Mouse (Mus musculus): ENCODE measurements at regions not wholly inside any gene's neighbourhood (a gene's known extent, or its start where the extent isn't known, plus 50 kb on each side); places are given as distances from the start of the nearest gene placed in this dataset.

GRCm38 (mm10) chr19:15230129-15230927, 632.5 kb upstream of the Tle4 start:
- Histone ChIP-seq H3K36me3 (ENCODE audit: control insufficient read depth, insufficient read depth, low read length) (no peaks in the 10 kb centered on the region), H3K9me3 (ENCODE audit: control insufficient read depth, low read length) (no peaks in the 10 kb centered on the region), H3K4me2 (ENCODE audit: low read depth, low read length, severe bottlenecking) (no peak overlapping the region), H3K27ac (ENCODE audit: low read depth, low read length) (no peak overlapping the region), H3K4me1 (replicated peaks; ENCODE audit: control insufficient read depth, insufficient read depth, low read length) (no peaks in the 10 kb centered on the region), H3K4me3 (ENCODE audit: low read depth, low read length) (no peak overlapping the region), H3K9ac (ENCODE audit: low read length) (no peak overlapping the region), H3K27me3 (ENCODE audit: control insufficient read depth, insufficient read depth, low read length) (no peaks in the 10 kb centered on the region)
- 0 out of 2 replicates have a peak, but pooled peaks have one; percentile 18 for ATAC-seq (replicated peaks; ENCODE audit: low FRiP score)
- no peak for DNase-seq (ENCODE audit: low spot score)
- WGBS = 58% methylated on average over 2 of the region's 2 CpGs

GRCm38 (mm10) chr19:15217387-15217786, 619.5 kb upstream of the Tle4 start:
- no peak for ATAC-seq (replicated peaks; ENCODE audit: low FRiP score)

GRCm38 (mm10) chr19:15214651-15215050, 616.8 kb upstream of the Tle4 start:
- H3K9ac ChIP-seq (ENCODE audit: low read length) = no peak overlapping the region
- 78% methylated on average over 3 of the region's 3 CpGs for WGBS
- no peak overlapping the region for H3K4me3 ChIP-seq (ENCODE audit: low read depth, low read length)
- no peak overlapping the region for H3K4me2 ChIP-seq (ENCODE audit: low read depth, low read length, severe bottlenecking)
- no peak overlapping the region for H3K27ac ChIP-seq (ENCODE audit: low read depth, low read length)
- H3K27me3 ChIP-seq (ENCODE audit: control insufficient read depth, insufficient read depth, low read length) = no peaks in the 10 kb centered on the region
- H3K36me3 ChIP-seq (ENCODE audit: control insufficient read depth, insufficient read depth, low read length) = no peaks in the 10 kb centered on the region
- ATAC-seq (replicated peaks; ENCODE audit: low FRiP score) (no peak), DNase-seq (ENCODE audit: low spot score) (no peak)
- H3K9me3 ChIP-seq (ENCODE audit: control insufficient read depth, low read length) = no peaks in the 10 kb centered on the region
- no peaks in the 10 kb centered on the region for H3K4me1 ChIP-seq (replicated peaks; ENCODE audit: control insufficient read depth, insufficient read depth, low read length)

More at GRCm38 (mm10) chr19:15217387-15217786, 619.5 kb upstream of the Tle4 start:
- Histone ChIP-seq H3K9me3 (ENCODE audit: control insufficient read depth, low read length) (no peaks in the 10 kb centered on the region), H3K4me3 (ENCODE audit: low read depth, low read length) (no peak overlapping the region), H3K4me1 (replicated peaks; ENCODE audit: control insufficient read depth, insufficient read depth, low read length) (no peaks in the 10 kb centered on the region), H3K4me2 (ENCODE audit: low read depth, low read length, severe bottlenecking) (no peak overlapping the region), H3K27ac (ENCODE audit: low read depth, low read length) (no peak overlapping the region), H3K27me3 (ENCODE audit: control insufficient read depth, insufficient read depth, low read length) (no peaks in the 10 kb centered on the region), H3K36me3 (ENCODE audit: control insufficient read depth, insufficient read depth, low read length) (no peaks in the 10 kb centered on the region), H3K9ac (ENCODE audit: low read length) (no peak overlapping the region)
- no peak for DNase-seq (ENCODE audit: low spot score)
- 78% methylated on average over 3 of the region's 3 CpGs for WGBS

- DNase-seq (ENCODE audit: low spot score) (no peak), ATAC-seq (replicated peaks; ENCODE audit: low FRiP score) (no peak)
- no peak overlapping the region for H3K27ac ChIP-seq (ENCODE audit: low read depth, low read length)
- H3K4me3 ChIP-seq (ENCODE audit: low read depth, low read length) = no peak overlapping the region
- H3K9me3 ChIP-seq (ENCODE audit: control insufficient read depth, low read length) = no peaks in the 10 kb centered on the region
- H3K4me1 ChIP-seq (replicated peaks; ENCODE audit: control insufficient read depth, insufficient read depth, low read length) = no peaks in the 10 kb centered on the region
- no peaks in the 10 kb centered on the region for H3K27me3 ChIP-seq (ENCODE audit: control insufficient read depth, insufficient read depth, low read length)
- no peak overlapping the region for H3K9ac ChIP-seq (ENCODE audit: low read length)
- 46% methylated on average over 5 of the region's 5 CpGs for WGBS
- no peak overlapping the region for H3K4me2 ChIP-seq (ENCODE audit: low read depth, low read length, severe bottlenecking)
- no peaks in the 10 kb centered on the region for H3K36me3 ChIP-seq (ENCODE audit: control insufficient read depth, insufficient read depth, low read length)
Observed at GRCm38 (mm10) chr19:15212881-15213280, 615.0 kb upstream of the Tle4 start.

GRCm38 (mm10) chr19:15203039-15203438, 605.2 kb upstream of the Tle4 start:
- Histone ChIP-seq H3K9me3 (ENCODE audit: control insufficient read depth, low read length) (no peaks in the 10 kb centered on the region), H3K27ac (ENCODE audit: low read depth, low read length) (no peak overlapping the region), H3K4me1 (replicated peaks; ENCODE audit: control insufficient read depth, insufficient read depth, low read length) (no peaks in the 10 kb centered on the region), H3K4me3 (ENCODE audit: low read depth, low read length) (no peak overlapping the region), H3K9ac (ENCODE audit: low read length) (no peak overlapping the region), H3K4me2 (ENCODE audit: low read depth, low read length, severe bottlenecking) (no peak overlapping the region), H3K36me3 (ENCODE audit: control insufficient read depth, insufficient read depth, low read length) (no peaks in the 10 kb centered on the region), H3K27me3 (ENCODE audit: control insufficient read depth, insufficient read depth, low read length) (no peaks in the 10 kb centered on the region)
- DNase-seq (ENCODE audit: low spot score) (no peak), ATAC-seq (replicated peaks; ENCODE audit: low FRiP score) (no peak)
- 98% methylated on average over 1 of the region's 1 CpGs for WGBS

- no peak overlapping the region for H3K9ac ChIP-seq (ENCODE audit: low read length)
- H3K4me2 ChIP-seq (ENCODE audit: low read depth, low read length, severe bottlenecking) = no peak overlapping the region
- DNase-seq (ENCODE audit: low spot score) (no peak), ATAC-seq (replicated peaks; ENCODE audit: low FRiP score) (no peak)
- H3K27me3 ChIP-seq (ENCODE audit: control insufficient read depth, insufficient read depth, low read length) = no peaks in the 10 kb centered on the region
- H3K4me3 ChIP-seq (ENCODE audit: low read depth, low read length) = no peak overlapping the region
- H3K36me3 ChIP-seq (ENCODE audit: control insufficient read depth, insufficient read depth, low read length) = no peaks in the 10 kb centered on the region
- no peaks in the 10 kb centered on the region for H3K9me3 ChIP-seq (ENCODE audit: control insufficient read depth, low read length)
- no peak overlapping the region; the same call in 1 of the 2 replicates for H3K27ac ChIP-seq (ENCODE audit: low read depth, low read length)
- 15% methylated on average over 3 of the region's 3 CpGs for WGBS
- H3K4me1 ChIP-seq (replicated peaks; ENCODE audit: control insufficient read depth, insufficient read depth, low read length) = no peaks in the 10 kb centered on the region
Observed at GRCm38 (mm10) chr19:15201262-15201661, 603.4 kb upstream of the Tle4 start.

- H3K27me3 ChIP-seq (ENCODE audit: control insufficient read depth, insufficient read depth, low read length) = no peaks in the 10 kb centered on the region
- DNase-seq (ENCODE audit: low spot score) = no peak
- no peak overlapping the region for H3K4me3 ChIP-seq (ENCODE audit: low read depth, low read length)
- H3K9ac ChIP-seq (ENCODE audit: low read length) = no peak overlapping the region
- WGBS = 63% methylated on average over 4 of the region's 4 CpGs
- peak overlapping the region; percentile 1; the same call in 1 of the 2 replicates for H3K27ac ChIP-seq (ENCODE audit: low read depth, low read length)
- H3K4me1 ChIP-seq (replicated peaks; ENCODE audit: control insufficient read depth, insufficient read depth, low read length) = no peaks in the 10 kb centered on the region
- no peak overlapping the region for H3K4me2 ChIP-seq (ENCODE audit: low read depth, low read length, severe bottlenecking)
- no peaks in the 10 kb centered on the region for H3K9me3 ChIP-seq (ENCODE audit: control insufficient read depth, low read length)
- no peaks in the 10 kb centered on the region for H3K36me3 ChIP-seq (ENCODE audit: control insufficient read depth, insufficient read depth, low read length)
- no peak for ATAC-seq (replicated peaks; ENCODE audit: low FRiP score)
Observed at GRCm38 (mm10) chr19:15200792-15201191, 602.9 kb upstream of the Tle4 start.

- Histone ChIP-seq H3K27ac (ENCODE audit: low read depth, low read length) (peak overlapping the region; percentile 1; the same call in 1 of the 2 replicates), H3K9ac (ENCODE audit: low read length) (no peak overlapping the region), H3K4me3 (ENCODE audit: low read depth, low read length) (no peak overlapping the region), H3K36me3 (ENCODE audit: control insufficient read depth, insufficient read depth, low read length) (no peaks in the 10 kb centered on the region), H3K4me1 (replicated peaks; ENCODE audit: control insufficient read depth, insufficient read depth, low read length) (no peaks in the 10 kb centered on the region), H3K4me2 (ENCODE audit: low read depth, low read length, severe bottlenecking) (no peak overlapping the region), H3K9me3 (ENCODE audit: control insufficient read depth, low read length) (no peaks in the 10 kb centered on the region), H3K27me3 (ENCODE audit: control insufficient read depth, insufficient read depth, low read length) (no peaks in the 10 kb centered on the region)
- 36% methylated on average over 2 of the region's 2 CpGs for WGBS
- DNase-seq (ENCODE audit: low spot score) (no peak), ATAC-seq (replicated peaks; ENCODE audit: low FRiP score) (0 out of 2 replicates have a peak, but pooled peaks have one; percentile 24)
Observed at GRCm38 (mm10) chr19:15200361-15200760, 602.5 kb upstream of the Tle4 start.

- Histone ChIP-seq H3K9me3 (ENCODE audit: control insufficient read depth, low read length) (no peaks in the 10 kb centered on the region), H3K36me3 (ENCODE audit: control insufficient read depth, insufficient read depth, low read length) (no peaks in the 10 kb centered on the region), H3K4me1 (replicated peaks; ENCODE audit: control insufficient read depth, insufficient read depth, low read length) (no peaks in the 10 kb centered on the region), H3K27me3 (ENCODE audit: control insufficient read depth, insufficient read depth, low read length) (no peaks in the 10 kb centered on the region), H3K4me2 (ENCODE audit: low read depth, low read length, severe bottlenecking) (no peak overlapping the region), H3K9ac (ENCODE audit: low read length) (no peak overlapping the region), H3K4me3 (ENCODE audit: low read depth, low read length) (no peak overlapping the region), H3K27ac (ENCODE audit: low read depth, low read length) (no peak overlapping the region)
- WGBS = 65% methylated on average over 1 of the region's 1 CpGs
- DNase-seq (ENCODE audit: low spot score) (no peak), ATAC-seq (replicated peaks; ENCODE audit: low FRiP score) (no peak)
Observed at GRCm38 (mm10) chr19:15199692-15200091, 601.8 kb upstream of the Tle4 start.

Data from forebrain, embryonic 11.5 days (tissue).